Mouse (Mus musculus): ENCODE data around the gene Gm28035.

Gene Gm28035

DNA sequence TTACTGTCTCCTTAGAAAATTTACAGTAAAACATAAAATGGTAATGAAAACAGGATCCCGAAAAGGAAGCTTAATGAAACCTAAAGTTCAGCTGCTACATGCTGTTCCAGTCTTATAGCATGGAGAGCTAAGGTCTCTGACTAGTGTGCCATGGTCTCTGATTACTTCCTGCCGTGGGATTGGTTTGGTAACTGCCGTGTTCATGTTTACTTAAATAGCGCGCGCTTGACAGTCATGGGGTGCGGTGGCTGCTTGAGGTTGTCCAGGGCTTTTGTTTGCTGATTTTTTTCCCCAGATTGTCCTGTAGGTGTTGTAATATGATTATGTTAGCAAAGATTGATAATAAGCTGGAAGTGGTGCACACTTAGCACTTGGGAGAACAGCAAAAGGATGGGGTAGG is 65.7 kb downstream of the Gm28035 start:
- no peak for DNase-seq (ENCODE audit: low spot score)

DNA sequence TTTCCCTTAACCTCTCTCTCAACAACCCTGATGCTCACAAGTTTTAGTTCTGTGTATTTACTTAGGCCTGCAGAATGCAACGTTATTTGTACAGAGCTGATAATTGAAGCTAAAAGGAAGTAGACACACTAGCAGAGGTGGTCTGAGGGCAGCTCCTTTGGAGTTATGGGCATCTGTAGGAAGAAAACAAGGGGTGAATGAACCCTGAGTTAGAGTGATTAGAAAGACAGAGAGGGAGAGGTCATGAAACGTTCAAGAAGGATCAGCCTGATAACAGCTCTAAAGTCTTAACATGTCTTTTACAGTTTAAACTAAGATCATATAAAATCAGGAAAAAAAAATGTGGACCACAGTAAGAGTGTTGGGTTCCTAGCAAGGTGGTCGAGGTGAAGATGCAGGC is 69.0 kb downstream of the Gm28035 start:
- DNase-seq (ENCODE audit: low spot score) = no peak

GRCm38 (mm10) chr2:30311481-30311880 is 71.1 kb downstream of the Gm28035 start:
- DNase-seq (ENCODE audit: low spot score) = no peak

- no peak for DNase-seq (ENCODE audit: low spot score)
Measured at GRCm38 (mm10) chr2:30316136-30316535, 75.8 kb downstream of the Gm28035 start.

DNA sequence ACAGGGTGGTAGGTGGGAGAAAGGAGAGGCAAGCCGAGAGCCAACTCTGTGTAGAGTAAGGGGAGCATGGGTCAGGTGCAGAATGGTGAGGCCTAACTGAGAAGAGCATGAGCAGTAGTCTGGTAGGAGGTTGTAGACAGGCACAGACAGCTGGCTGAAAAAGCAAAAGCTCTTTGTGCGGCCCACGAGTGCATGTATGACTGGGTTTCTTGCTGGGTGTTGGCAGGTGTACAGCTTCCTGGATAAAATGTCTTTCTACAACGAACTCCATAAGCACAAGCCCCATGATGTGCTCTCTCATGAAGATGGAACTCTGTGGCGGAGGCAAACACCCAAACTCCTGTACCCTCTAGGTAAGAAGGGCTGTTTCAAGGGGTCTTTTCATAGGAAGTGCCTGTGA is 76.6 kb downstream of the Gm28035 start:
- DNase-seq (ENCODE audit: low spot score) = no peak

DNA sequence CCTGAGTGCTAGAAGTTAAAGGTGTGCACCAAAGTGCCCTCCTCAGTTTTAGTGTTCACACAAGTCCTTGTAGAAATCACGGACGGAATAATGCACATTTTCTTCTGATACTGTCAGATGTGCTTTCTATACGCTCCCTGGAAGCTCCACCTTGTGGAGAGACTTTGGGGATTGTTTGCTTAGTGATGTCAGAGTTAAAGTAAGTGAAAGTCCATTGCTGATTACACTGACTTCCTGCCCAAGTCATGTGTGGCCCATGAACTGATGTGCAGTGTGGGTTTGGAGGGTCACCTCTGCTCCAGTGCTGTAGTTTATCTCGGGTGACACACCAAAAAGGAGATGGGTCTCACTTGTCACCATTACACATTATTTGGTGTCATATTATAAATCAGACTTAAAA is 78.9 kb downstream of the Gm28035 start:
- DNase-seq (ENCODE audit: low spot score) = no peak

DNA sequence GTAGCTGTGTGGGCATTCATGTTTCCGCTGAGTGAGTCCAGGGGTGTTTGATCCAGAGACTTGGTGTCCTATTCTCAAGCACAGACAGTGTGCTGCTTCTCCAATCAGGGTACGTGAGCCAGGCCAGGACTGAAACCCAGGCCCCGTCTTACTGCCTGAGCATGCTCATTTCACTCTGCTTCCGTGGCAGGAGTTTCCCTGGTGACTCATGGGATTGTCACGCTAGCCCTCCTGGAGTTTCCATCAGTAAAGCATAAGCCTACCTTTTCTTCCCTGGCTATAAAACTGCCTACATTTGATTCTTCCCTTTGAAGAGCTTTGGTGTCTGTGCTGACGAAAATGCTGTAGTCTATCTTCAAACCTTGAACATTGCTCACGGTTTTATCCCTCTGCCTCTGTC is 82.7 kb downstream of the Gm28035 start:
- DNase-seq (ENCODE audit: low spot score) = no peak

DNA sequence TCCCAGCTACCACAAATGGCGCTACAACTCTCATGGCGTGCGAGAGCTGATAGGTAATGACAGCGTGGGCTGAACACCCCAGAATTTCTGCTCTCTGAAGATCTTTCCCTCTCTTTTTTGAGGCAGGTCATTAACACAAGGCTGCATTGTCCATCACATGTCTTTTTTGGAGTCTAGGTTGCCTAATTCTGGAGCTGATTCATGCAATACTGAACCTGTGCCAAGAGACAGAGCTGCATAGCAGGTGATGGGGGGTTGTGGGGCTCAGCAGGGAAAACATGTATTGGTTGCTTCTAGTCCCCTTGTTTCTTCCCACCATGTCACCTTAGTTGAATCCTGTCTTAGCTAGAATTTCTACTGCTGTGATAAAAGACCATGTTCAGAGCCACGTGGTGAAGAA is 84.9 kb downstream of the Gm28035 start:
- DNase-seq (ENCODE audit: low spot score) = no peak

DNA sequence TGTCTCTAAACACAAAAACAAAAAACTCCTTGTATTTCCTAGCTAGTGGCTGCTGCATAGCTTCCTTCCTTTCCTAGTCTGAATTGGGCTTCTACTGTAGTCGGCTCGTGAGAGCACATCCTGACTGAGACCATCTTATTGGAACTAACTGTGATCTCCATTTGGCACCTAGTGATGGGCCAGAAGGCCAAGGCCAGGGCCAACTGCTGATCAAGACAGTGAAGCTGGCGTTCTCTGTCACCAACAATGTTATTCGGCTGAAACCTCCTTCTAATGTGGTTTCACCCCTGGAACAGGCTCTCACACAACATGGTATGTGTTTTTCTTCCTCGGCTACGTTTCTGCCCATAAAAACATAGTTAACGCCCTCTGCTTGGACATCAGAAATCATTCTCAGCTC is 86.9 kb downstream of the Gm28035 start:
- DNase-seq (ENCODE audit: low spot score) = no peak

- DNase-seq (ENCODE audit: low spot score) = no peak
Measured at GRCm38 (mm10) chr2:30328791-30329190, 88.4 kb downstream of the Gm28035 start.
